Mouse (Mus musculus) hindbrain, postnatal 0 days (tissue): Measurements from ENCODE around the gene Hhex. TPM values are rescaled to one million over a fixed set of nuclear protein-coding genes. Genes with fewer than 3 reads are reported as not detected.

Experiments
- ATAC-seq: fragments of 200-750 bp; cut with Nextera tagmentation; 2 replicates; pipeline ENCODE4 v1.8.0; 2017; ENCODE audit warnings: mild to moderate bottlenecking, moderate TSS enrichment, moderate library complexity
- DNase-seq: peaks from one replicate; pipeline ENCODE4 v3.0.0-alpha.2; 2015; ENCODE audit warnings: low spot score
- H3K27ac ChIP-seq: fragments of 300-500 bp; sonication (generic); 2 replicates; pipeline ENCODE4 v1.5.1; 2014; ENCODE audit warnings: mild to moderate bottlenecking
- H3K27me3 ChIP-seq: fragments of 300-500 bp; sonication (generic); 2 replicates; pipeline ENCODE4 v1.6.1; 2014; ENCODE audit warnings: low read length, mixed read lengths; ENCODE audit not compliant: insufficient read depth
- H3K36me3 ChIP-seq: fragments of 300-500 bp; sonication (generic); 2 replicates; pipeline ENCODE4 v1.6.1; 2014; ENCODE audit warnings: low read length, mixed read lengths; ENCODE audit not compliant: insufficient read depth
- H3K4me1 ChIP-seq: fragments of 300-500 bp; sonication (generic); 2 replicates; pipeline ENCODE4 v1.6.1; 2014; ENCODE audit warnings: antibody characterized with exemption, low read length, mixed read lengths; ENCODE audit not compliant: insufficient read depth
- H3K4me2 ChIP-seq: fragments of 300-500 bp; sonication (generic); 2 replicates; pipeline ENCODE4 v1.6.1; 2014; ENCODE audit warnings: low read depth, mild to moderate bottlenecking, low read length, moderate library complexity, mixed read lengths
- H3K4me3 ChIP-seq: fragments of 300-500 bp; sonication (generic); 2 replicates; pipeline ENCODE4 v1.5.1; 2014; ENCODE audit warnings: low read length
- H3K9ac ChIP-seq: fragments of 300-500 bp; sonication (generic); replicated peaks from 2 replicates; pipeline ENCODE4 v1.6.1; 2014; ENCODE audit warnings: mild to moderate bottlenecking, low read length, moderate library complexity, mixed read lengths
- H3K9me3 ChIP-seq: fragments of 300-500 bp; sonication (generic); 2 replicates; pipeline ENCODE4 v1.6.1; 2016; ENCODE audit warnings: low read length, mixed read lengths
- CTCF ChIP-seq: IDR thresholded peaks from 2 replicates; pipeline ENCODE4 v1.5.1; 2016; ENCODE audit warnings: antibody characterized with exemption, control low read depth, low read depth
- WGBS: fragments of 180-500 bp; shearing (Covaris S2); extraction: QIAGEN DNeasy Blood & Tissue Kit; methylation state at CpG from one replicate; pipeline ENCODE4 v1.1.7; 2014; 5-methylcytosine and 5-hydroxymethylcytosine counted together
- polyA plus RNA-seq: library from polyadenylated mRNA; unstranded; fragments of >200 nt; fragmentation: Nextera tagmentation; extraction: Ambion mirVana; gene quantifications from 2 replicates; pipeline ENCODE4 v1.2.1, GENCODE M21; 2015
- total RNA-seq: library from RNA; depleted of rRNA; stranded (reverse); fragments of >200 nt; gene quantifications from 2 replicates; pipeline ENCODE4 v1.2.3, GENCODE M21; 2014

Gene Hhex
- total and polyA plus RNA-seq, 2 experiments from 2014 or later: 0.16 to 4.7 TPM

DNA sequence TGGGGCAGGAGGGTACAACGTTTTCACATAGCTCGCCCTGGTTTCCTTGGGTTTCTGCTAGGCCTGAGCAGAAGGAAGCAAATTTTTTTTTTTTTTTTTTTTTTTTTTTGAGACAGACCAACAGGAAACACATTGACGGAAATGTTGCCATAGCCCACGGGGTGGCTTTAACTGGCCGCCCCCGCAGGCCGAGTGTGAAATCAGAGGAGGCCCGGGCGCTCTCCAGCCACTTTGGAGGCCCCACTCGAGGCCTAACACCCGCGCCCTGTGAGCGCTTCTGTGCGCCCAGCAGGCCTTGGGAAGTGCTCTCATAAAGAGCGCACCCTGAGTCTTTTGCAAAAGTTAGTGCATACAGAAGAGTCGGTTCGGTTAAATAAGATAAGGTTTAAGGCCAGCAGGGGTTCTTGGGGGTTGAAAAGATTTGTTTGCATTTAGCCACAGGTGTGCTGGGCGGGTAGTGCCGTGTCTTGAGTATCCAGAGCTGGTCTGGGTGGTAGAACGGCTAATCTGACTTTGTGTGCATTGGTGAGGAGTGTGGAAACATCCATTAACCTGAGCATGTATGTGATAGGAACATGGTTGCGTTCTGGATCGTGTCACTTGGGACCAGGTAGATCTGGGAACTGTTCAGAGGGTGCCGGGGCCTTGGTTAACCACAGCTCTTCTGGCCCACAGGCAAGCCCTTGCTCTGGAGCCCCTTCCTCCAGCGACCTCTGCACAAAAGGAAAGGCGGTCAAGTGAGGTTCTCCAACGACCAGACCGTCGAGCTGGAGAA is 2.1 kb downstream of the Hhex start:
- DNase-seq (no peak), ATAC-seq (no peak)
- H3K4me3 ChIP-seq: no peak overlapping the region
- no peak overlapping the region for H3K27ac ChIP-seq
- WGBS: 8% methylated on average over 28 of the region's 28 CpGs
- TF ChIP-seq CTCF: no peak
- no peaks in the 10 kb centered on the region for H3K4me1 ChIP-seq
- H3K36me3 ChIP-seq: no peaks in the 10 kb centered on the region
- no peaks in the 10 kb centered on the region for H3K9me3 ChIP-seq
- 0 out of 2 replicates have a peak overlapping the region, but pooled peaks have one; percentile 17 for H3K4me2 ChIP-seq
- H3K27me3 ChIP-seq: peaks cover 74% of the 10 kb centered on the region
- no peak overlapping the region for H3K9ac ChIP-seq

- H3K27me3 ChIP-seq: peaks cover 69% of the 10 kb centered on the region
- H3K9ac ChIP-seq: no peak overlapping the region
- H3K9me3 ChIP-seq: no peaks in the 10 kb centered on the region
- no peak overlapping the region for H3K4me3 ChIP-seq
- no peak overlapping the region for H3K27ac ChIP-seq
- no peak overlapping the region for H3K4me2 ChIP-seq
- no peak for ATAC-seq
- no peaks in the 10 kb centered on the region for H3K36me3 ChIP-seq
- no peaks in the 10 kb centered on the region for H3K4me1 ChIP-seq
- DNase-seq: no peak
- WGBS: 9% methylated on average over 14 of the region's 14 CpGs
- no peak for TF ChIP-seq CTCF
Observed at GRCm38 (mm10) chr19:37437289-37437606, 2.6 kb downstream of the Hhex start.

GRCm38 (mm10) chr19:37440181-37440580 is 5.6 kb downstream of the Hhex start:
- TF ChIP-seq CTCF: no peak
- WGBS: 75% methylated on average over 4 of the region's 4 CpGs
- Histone ChIP-seq H3K4me3 (no peak overlapping the region), H3K4me1 (no peaks in the 10 kb centered on the region), H3K27me3 (peaks cover 44% of the 10 kb centered on the region), H3K9ac (no peak overlapping the region), H3K9me3 (no peaks in the 10 kb centered on the region), H3K4me2 (no peak overlapping the region), H3K36me3 (no peaks in the 10 kb centered on the region), H3K27ac (no peak overlapping the region)
- no peak for ATAC-seq
- DNase-seq: no peak

GRCm38 (mm10) chr19:37440708-37441475 is 6.3 kb downstream of the Hhex start:
- ATAC-seq: no peak
- TF ChIP-seq CTCF: no peak
- no peaks in the 10 kb centered on the region for H3K4me1 ChIP-seq
- H3K4me2 ChIP-seq: no peak overlapping the region
- peaks cover 41% of the 10 kb centered on the region for H3K27me3 ChIP-seq
- DNase-seq: no peak
- WGBS: 72% methylated on average over 16 of the region's 16 CpGs
- H3K36me3 ChIP-seq: no peaks in the 10 kb centered on the region
- H3K9ac ChIP-seq: no peak overlapping the region
- no peaks in the 10 kb centered on the region for H3K9me3 ChIP-seq
- no peak overlapping the region for H3K27ac ChIP-seq
- no peak overlapping the region for H3K4me3 ChIP-seq

DNA sequence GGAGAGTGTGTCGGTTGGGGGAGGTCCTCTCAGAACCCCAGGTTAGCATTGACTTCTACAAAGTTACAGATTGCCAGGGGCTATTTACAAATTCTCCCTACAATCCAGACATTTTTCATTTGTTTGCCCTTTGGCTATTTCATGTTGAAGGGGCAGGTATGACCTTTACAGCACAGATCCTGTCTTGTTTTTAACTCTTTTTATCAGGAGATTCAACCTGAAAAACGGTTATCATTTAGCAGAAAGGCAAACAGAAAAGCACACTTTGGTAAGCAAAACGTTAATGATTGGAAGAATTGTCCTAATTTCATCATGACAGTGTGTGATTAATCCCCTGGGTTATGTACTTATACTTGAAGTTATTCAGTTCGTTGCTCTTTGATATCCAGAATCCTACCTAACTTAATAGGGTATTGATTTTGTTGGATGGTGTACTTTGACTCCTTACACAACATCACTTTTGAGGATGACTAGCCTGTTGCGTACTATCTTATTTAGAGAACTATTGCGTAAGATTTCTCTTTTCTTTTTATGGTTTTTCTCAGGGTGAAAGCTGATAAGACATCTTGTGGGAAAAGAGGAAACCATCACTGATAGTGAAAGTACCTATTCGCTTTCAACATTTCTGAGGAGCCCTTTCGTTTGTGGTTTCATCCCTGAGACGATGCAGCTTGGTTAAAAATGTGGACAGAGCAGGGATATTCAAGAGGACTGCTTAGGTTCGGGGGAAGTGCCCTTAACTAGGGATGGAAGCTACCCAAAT is 8.1 kb downstream of the Hhex start:
- Histone ChIP-seq H3K9me3 (no peaks in the 10 kb centered on the region), H3K4me1 (no peaks in the 10 kb centered on the region), H3K36me3 (no peaks in the 10 kb centered on the region), H3K4me3 (no peak overlapping the region), H3K4me2 (no peak overlapping the region), H3K27me3 (peaks cover 22% of the 10 kb centered on the region), H3K27ac (no peak overlapping the region), H3K9ac (no peak overlapping the region)
- no peak for ATAC-seq
- 81% methylated on average over 10 of the region's 10 CpGs for WGBS
- no peak for TF ChIP-seq CTCF
- no peak for DNase-seq

DNA sequence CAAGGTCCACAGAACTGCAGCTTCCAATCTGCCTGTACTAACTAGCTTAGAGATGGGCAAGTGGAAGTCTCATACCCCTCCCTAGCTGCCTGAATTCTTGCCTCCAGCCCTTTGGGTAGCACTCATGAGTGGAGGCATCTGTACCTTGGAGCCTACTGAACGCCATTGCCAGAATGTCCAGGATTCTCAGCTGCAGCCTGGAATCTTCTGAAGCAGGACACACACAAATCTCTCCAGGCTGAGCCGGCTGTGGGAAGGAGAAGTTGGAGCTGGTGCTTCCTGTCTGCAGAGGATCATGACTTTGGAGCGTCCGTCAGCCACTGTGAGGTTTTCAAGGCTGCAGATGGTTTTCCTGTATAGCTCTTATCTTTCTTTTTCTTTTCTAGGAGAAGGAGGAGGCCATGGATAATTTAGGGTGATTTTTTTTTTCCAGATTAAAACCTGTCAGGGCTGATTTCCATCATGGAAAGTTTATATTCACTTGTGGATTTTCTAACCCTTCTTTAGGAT is 9.1 kb downstream of the Hhex start:
- no peak overlapping the region for H3K4me2 ChIP-seq
- H3K9me3 ChIP-seq: no peaks in the 10 kb centered on the region
- no peaks in the 10 kb centered on the region for H3K4me1 ChIP-seq
- no peaks in the 10 kb centered on the region for H3K36me3 ChIP-seq
- no peak for DNase-seq
- H3K27me3 ChIP-seq: peaks cover 17% of the 10 kb centered on the region; the same call in 1 of the 2 replicates
- no peak for ATAC-seq
- no peak for TF ChIP-seq CTCF
- no peak overlapping the region for H3K4me3 ChIP-seq
- 84% methylated on average over 4 of the region's 4 CpGs for WGBS
- H3K27ac ChIP-seq: no peak overlapping the region
- H3K9ac ChIP-seq: no peak overlapping the region
